Mouse (Mus musculus) forebrain, embryonic 14.5 days (tissue): ENCODE results near the gene Nmd3. TPM values are rescaled to one million over a fixed set of nuclear protein-coding genes. Genes with fewer than 3 reads are reported as not detected.
A peak's percentile ranks its signal among the peaks of the same experiment; 100 is the strongest.

ENCODE experiments used
- ATAC-seq: fragments of 200-750 bp; cut with Nextera tagmentation; 2 replicates; pipeline ENCODE4 v1.8.0; 2017; ENCODE audit warnings: mild to moderate bottlenecking, moderate library complexity
- DNase-seq: peaks from one replicate; pipeline ENCODE4 v3.0.0-alpha.2; 2015; ENCODE audit warnings: low spot score
- H3K27ac ChIP-seq: fragments of 300-500 bp; sonication (generic); 2 replicates; pipeline ENCODE4 v1.5.1; 2014; ENCODE audit warnings: low read depth, mild to moderate bottlenecking, control low read depth, low read length, moderate library complexity
- H3K27me3 ChIP-seq: fragments of 300-500 bp; sonication (generic); replicated peaks from 2 replicates; pipeline ENCODE4 v1.6.1; 2014; ENCODE audit warnings: low read length, control low read depth, mixed read lengths; ENCODE audit not compliant: control insufficient read depth, insufficient read depth
- H3K36me3 ChIP-seq: fragments of 300-500 bp; sonication (generic); 2 replicates; pipeline ENCODE4 v1.6.1; 2014; ENCODE audit warnings: low read length, control low read depth; ENCODE audit not compliant: control insufficient read depth, insufficient read depth
- H3K4me1 ChIP-seq: fragments of 300-500 bp; sonication (generic); 2 replicates; pipeline ENCODE4 v1.6.1; 2014; ENCODE audit warnings: antibody characterized with exemption, low read length, control low read depth; ENCODE audit not compliant: control insufficient read depth, insufficient read depth
- H3K4me2 ChIP-seq: fragments of 300-500 bp; sonication (generic); 2 replicates; pipeline ENCODE4 v1.6.1; 2014; ENCODE audit warnings: mild to moderate bottlenecking, control low read depth, low read length
- H3K4me3 ChIP-seq: fragments of 300-500 bp; sonication (generic); 2 replicates; pipeline ENCODE4 v1.5.1; 2014; ENCODE audit warnings: low read depth, low read length, control low read depth
- H3K9ac ChIP-seq: fragments of 300-500 bp; sonication (generic); 2 replicates; pipeline ENCODE4 v1.6.1; 2014; ENCODE audit warnings: mild to moderate bottlenecking, low read length, control low read depth, moderate library complexity
- H3K9me3 ChIP-seq: fragments of 300-500 bp; sonication (generic); replicated peaks from 2 replicates; pipeline ENCODE4 v1.6.1; 2016; ENCODE audit warnings: low read length, control low read depth, mixed read lengths; ENCODE audit not compliant: control insufficient read depth
- WGBS: fragments of 180-500 bp; shearing (Covaris S2); extraction: QIAGEN DNeasy Blood & Tissue Kit; methylation state at CpG from one replicate; pipeline ENCODE4 v1.1.7; 2014; 5-methylcytosine and 5-hydroxymethylcytosine counted together
- polyA plus RNA-seq: library from polyadenylated mRNA; unstranded; fragments of >200 nt; fragmentation: Nextera tagmentation; extraction: Ambion mirVana; gene quantifications from 2 replicates; pipeline ENCODE4 v1.2.1, GENCODE M21; 2014

The Nmd3 gene
- 132 and 136 TPM in 2 replicates for polyA plus RNA-seq

DNA sequence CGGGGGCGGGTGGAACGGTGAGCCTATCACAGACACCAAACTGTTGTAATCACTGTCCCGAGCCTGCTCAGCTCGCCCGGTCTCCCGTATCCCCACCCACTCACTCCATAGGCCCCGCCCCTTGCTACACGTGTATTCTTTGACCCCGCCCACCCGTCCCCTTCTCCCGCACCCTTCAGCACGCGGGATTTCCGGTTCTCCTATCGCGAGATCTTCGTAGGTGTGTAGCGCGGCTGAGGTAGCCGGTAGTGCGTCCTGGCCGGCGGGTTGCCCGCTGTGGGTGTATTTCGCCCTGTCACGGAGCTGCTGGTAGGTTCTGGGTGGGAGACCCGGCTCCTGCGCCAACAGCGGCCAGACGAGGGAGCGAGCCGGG, at the start of gene Nmd3:
TSS of gene Nmd3 (plus strand) at position 172 of the 373 bp plus-strand sequence.
- no peaks in the 10 kb centered on the region for H3K27me3 ChIP-seq
- no peaks in the 10 kb centered on the region for H3K36me3 ChIP-seq
- no peaks in the 10 kb centered on the region for H3K9me3 ChIP-seq
- under 1% methylated on average over 32 of the region's 33 CpGs for WGBS
- peak; percentile 97 for ATAC-seq
- peak within 1 kb of the TSS; percentile 80 for H3K27ac ChIP-seq
- H3K4me2 ChIP-seq, result peak within 1 kb of the TSS; percentile 88
- H3K9ac ChIP-seq, result peak within 1 kb of the TSS; percentile 91
- peak; percentile 98 for DNase-seq
- no peaks in the 10 kb centered on the region for H3K4me1 ChIP-seq
- H3K4me3 ChIP-seq, result peak within 1 kb of the TSS; percentile 96

DNA sequence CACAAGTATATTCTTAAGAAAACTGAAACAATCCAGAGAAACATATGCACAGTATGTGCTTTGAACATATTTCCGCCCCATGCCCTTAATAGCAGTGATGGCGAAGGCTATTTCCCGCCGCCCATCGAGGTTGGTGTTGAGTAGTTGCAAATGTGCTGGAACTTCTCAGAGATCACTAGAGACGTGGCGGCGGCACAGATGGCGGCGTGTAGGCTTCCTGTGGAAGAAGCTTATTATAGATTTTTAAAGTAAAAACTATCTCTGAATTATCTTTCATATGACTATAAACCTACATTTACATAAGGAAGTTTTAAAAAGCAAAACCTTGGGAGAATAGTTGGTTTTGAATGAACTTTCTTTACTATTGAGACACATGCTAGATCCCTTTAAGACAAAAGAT, 48.4 kb upstream of the Nmd3 start:
- Histone ChIP-seq H3K36me3 (no peaks in the 10 kb centered on the region), H3K9me3 (no peaks in the 10 kb centered on the region), H3K4me1 (no peaks in the 10 kb centered on the region), H3K9ac (no peak overlapping the region), H3K4me2 (no peak overlapping the region), H3K4me3 (no peak overlapping the region), H3K27ac (no peak overlapping the region), H3K27me3 (no peaks in the 10 kb centered on the region)
- 96% methylated on average over 10 of the region's 10 CpGs for WGBS
- no peak for DNase-seq
- no peak for ATAC-seq

DNA sequence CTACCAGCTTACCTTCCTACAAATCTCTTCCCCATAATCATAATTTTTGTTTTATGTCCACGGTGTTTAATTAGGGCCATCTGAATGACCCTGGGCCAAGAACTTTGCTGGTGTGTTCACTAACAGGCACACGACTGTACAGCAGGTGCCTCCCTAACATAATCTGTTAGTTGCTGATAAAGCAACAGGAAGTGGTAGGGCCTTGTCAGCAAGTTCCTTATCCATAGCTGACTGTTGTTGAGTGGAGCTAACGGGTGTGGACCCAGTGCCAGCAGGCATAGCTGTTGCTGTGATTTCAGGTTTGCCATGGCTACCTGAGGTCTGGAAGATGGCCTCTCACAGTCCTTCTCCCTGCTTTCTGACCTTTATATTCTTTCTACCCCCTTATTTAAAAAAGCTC, 47.6 kb upstream of the Nmd3 start:
- no peaks in the 10 kb centered on the region for H3K9me3 ChIP-seq
- no peaks in the 10 kb centered on the region for H3K4me1 ChIP-seq
- ATAC-seq (no peak), DNase-seq (no peak)
- whole genome bisulfite sequencing, result 86% methylated on average over 3 of the region's 3 CpGs
- H3K4me2 ChIP-seq, result no peak overlapping the region
- no peak overlapping the region for H3K4me3 ChIP-seq
- H3K27ac ChIP-seq, result no peak overlapping the region
- no peaks in the 10 kb centered on the region for H3K27me3 ChIP-seq
- no peaks in the 10 kb centered on the region for H3K36me3 ChIP-seq
- H3K9ac ChIP-seq, result no peak overlapping the region

DNA sequence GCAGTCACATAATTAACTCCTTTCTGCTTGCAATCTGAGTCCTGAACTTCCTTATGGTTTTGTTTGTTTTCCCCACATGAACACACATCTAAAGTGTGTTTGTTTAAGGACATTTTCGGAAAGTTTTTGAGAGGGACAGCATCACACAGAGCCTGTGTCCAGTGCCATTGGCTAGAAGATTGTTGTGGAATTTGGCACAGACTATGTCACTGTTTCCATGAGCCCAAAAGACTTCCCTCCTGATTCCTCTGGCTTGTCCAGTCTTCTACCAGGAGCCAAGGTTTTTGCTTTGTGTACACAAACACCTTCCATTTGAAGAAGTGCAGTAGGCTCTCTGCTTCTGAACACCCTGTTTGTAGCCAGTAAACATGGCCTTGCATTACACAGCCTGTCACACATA, 32.0 kb upstream of the Nmd3 start:
- H3K27ac ChIP-seq, result no peak overlapping the region
- no peaks in the 10 kb centered on the region for H3K36me3 ChIP-seq
- H3K27me3 ChIP-seq, result no peaks in the 10 kb centered on the region
- H3K4me2 ChIP-seq, result no peak overlapping the region
- WGBS, result 82% methylated on average over 1 of the region's 1 CpGs
- DNase-seq (no peak), ATAC-seq (no peak)
- no peak overlapping the region for H3K9ac ChIP-seq
- H3K4me3 ChIP-seq, result no peak overlapping the region
- no peaks in the 10 kb centered on the region for H3K9me3 ChIP-seq
- H3K4me1 ChIP-seq, result no peaks in the 10 kb centered on the region

DNA sequence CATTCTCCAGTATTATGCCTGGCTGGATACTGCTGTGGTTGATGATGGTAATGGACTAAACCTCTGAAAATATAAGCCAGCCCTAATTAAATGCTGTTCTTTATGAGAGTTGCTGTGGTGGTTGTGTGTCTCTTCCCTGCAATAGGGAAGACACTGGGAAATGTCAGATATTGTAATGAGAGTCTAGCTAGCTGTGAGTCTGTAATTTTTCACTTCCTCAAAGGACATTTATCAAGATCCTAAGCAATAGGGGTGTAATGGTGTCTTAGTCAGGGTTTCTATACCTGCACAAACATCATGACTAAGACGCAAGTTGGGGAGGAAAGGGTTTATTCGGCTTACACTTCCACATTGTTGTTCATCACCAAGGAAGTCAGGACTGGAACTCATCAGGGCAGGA, 30.8 kb upstream of the Nmd3 start:
- WGBS, result 94% methylated on average over 2 of the region's 2 CpGs
- Histone ChIP-seq H3K36me3 (no peaks in the 10 kb centered on the region), H3K9me3 (no peaks in the 10 kb centered on the region), H3K4me3 (no peak overlapping the region), H3K4me2 (no peak overlapping the region), H3K27ac (no peak overlapping the region), H3K27me3 (no peaks in the 10 kb centered on the region), H3K9ac (no peak overlapping the region), H3K4me1 (no peaks in the 10 kb centered on the region)
- no peak for DNase-seq
- no peak for ATAC-seq

DNA sequence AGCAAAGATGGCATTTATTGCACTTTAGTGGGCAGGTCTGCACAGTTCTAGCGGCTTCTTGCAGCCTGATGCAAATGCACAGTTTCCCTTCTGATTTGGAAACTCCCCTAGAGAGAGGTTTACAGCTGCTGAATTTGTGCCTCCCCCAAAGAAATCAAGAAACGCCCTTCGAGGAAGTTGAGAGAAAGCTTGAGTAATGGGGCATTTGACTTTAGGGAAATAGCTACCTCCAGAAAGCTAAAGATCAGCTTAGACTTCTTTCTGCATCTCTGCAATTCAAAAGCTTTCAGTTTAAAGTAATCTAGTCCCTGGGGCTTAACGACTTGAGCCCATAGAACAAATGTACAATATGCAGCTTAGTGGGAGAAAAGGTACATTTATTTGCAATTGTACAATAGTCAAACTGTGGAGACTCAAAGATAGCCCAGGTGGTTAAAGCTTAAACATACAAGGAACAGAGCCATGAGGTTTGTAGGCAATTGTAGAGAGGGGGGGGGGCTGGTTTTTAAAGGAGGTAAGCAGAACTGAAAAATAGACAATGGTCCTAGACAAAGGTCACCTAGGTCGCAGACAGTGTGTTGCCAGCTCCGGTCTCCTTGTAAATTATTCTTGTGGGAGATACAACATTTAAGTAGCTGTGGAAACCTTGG, 21.8 kb upstream of the Nmd3 start:
- no peak for DNase-seq
- no peak for ATAC-seq
- Histone ChIP-seq H3K4me1 (no peaks in the 10 kb centered on the region), H3K27me3 (0 out of 2 replicates have a peak, but pooled peaks cover 2% of the 10 kb centered on the region), H3K9me3 (no peaks in the 10 kb centered on the region), H3K4me3 (no peak overlapping the region), H3K4me2 (no peak overlapping the region), H3K36me3 (no peaks in the 10 kb centered on the region), H3K9ac (no peak overlapping the region), H3K27ac (no peak overlapping the region)
- 45% methylated on average over 6 of the region's 6 CpGs for WGBS

DNA sequence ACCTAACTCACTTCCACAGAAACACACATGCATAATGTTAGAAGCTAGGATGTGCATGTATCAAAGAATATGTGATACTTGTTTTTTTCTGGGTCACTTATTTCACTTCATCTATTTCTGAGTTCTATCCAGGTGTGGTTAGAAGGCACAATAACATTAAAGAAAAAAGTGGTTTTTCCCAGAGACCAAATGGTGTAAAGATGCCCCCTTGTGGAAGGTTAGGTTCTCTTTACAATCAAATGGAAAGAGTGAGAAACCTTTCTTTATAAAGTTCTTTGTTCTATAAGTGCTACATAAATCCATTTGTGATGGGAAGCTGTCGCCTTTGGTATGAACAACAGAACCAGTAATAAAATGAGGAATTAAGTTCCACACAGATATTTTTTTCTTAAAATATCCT, 19.9 kb upstream of the Nmd3 start:
- no peak for ATAC-seq
- H3K27ac ChIP-seq, result no peak overlapping the region
- H3K4me2 ChIP-seq, result no peak overlapping the region
- H3K36me3 ChIP-seq, result no peaks in the 10 kb centered on the region
- 0 out of 2 replicates have a peak, but pooled peaks cover 2% of the 10 kb centered on the region for H3K27me3 ChIP-seq
- no peaks in the 10 kb centered on the region for H3K9me3 ChIP-seq
- peak; percentile 67 for DNase-seq
- H3K9ac ChIP-seq, result no peak overlapping the region
- WGBS, result 38% methylated on average over 1 of the region's 1 CpGs
- no peak overlapping the region for H3K4me3 ChIP-seq
- no peaks in the 10 kb centered on the region for H3K4me1 ChIP-seq

DNA sequence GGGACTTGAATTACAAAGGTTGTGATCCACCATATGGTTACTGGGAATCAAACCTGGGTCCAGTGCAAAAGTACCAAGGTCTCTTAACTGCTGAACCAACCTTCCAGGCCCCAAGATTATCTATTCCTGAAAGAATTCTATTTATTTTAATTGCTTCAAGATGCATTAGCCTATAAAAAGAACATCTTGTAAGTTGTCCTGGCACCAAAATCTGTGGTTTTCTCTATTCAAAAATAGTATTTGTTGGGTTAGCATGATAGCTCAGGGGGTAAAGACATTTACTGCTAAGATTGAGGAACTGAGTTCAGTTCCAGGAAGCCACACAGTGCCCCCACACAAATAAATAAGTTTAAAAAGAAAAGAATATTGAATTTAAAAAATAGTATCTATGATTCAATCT, 19.4 kb upstream of the Nmd3 start:
- H3K9ac ChIP-seq, result no peak overlapping the region
- no peaks in the 10 kb centered on the region for H3K36me3 ChIP-seq
- no peak for DNase-seq
- H3K27me3 ChIP-seq, result 0 out of 2 replicates have a peak, but pooled peaks cover 2% of the 10 kb centered on the region
- no peaks in the 10 kb centered on the region for H3K9me3 ChIP-seq
- no peak overlapping the region for H3K27ac ChIP-seq
- H3K4me2 ChIP-seq, result no peak overlapping the region
- H3K4me1 ChIP-seq, result no peaks in the 10 kb centered on the region
- ATAC-seq, result no peak
- H3K4me3 ChIP-seq, result no peak overlapping the region

DNA sequence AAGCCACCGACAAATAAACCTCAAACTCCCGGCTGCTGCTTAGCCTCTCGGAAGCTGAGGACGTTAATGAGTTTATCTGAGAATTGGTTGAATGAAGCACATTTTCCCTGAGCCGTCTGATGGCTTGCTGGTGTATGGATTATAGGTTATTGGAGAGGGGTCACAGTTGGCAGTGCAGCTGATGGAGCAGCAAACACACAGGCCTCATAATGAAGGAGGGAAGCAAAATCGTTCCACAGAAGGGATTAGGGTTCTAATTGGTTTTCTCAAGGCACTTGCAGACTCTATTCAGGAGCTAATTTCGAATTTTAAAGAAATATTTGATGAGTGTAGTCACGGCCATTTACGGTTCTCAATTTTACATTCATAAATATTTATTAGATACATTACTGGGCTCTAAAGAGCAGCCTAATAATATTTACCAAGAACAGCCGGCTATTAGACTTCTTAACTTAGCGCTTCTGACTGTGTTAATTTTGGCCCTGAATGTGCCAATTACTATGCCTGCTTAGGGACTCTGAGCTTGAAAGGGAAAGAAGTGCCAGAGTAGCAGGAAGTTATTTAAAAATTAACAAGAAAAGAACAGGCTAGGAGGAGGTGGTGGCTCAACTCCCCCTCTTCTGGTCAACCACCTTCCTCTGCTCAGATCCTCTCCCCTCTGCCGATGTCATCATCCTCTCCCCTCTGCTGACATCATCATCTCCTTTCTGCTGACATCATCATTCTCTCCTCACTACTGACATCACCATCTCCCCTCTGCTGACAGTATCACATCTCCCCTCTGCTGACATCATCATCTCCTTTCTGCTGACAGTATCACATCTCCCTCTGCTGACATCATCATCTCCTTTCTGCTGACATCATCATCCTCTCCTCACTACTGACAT, 12.5 kb upstream of the Nmd3 start:
- H3K4me2 ChIP-seq, result no peak overlapping the region
- 0 out of 2 replicates have a peak, but pooled peaks cover 15% of the 10 kb centered on the region for H3K27me3 ChIP-seq
- peak; percentile 94 for ATAC-seq
- H3K4me1 ChIP-seq, result peaks cover 5% of the 10 kb centered on the region; the same call in 1 of the 2 replicates
- 1% methylated on average over 12 of the region's 12 CpGs for WGBS
- H3K27ac ChIP-seq, result no peak overlapping the region
- peak; percentile 91 for DNase-seq
- H3K9ac ChIP-seq, result no peak overlapping the region
- no peaks in the 10 kb centered on the region for H3K9me3 ChIP-seq
- no peak overlapping the region for H3K4me3 ChIP-seq
- no peaks in the 10 kb centered on the region for H3K36me3 ChIP-seq
